Mouse (Mus musculus) heart, embryonic 10.5 days (tissue): ENCODE measurements around the gene Tnfsf9. TPM values are rescaled to one million over a fixed set of nuclear protein-coding genes. Genes with fewer than 3 reads are reported as not detected.

Source experiments
- DNase-seq: peaks from one replicate; pipeline ENCODE4 v3.0.0-alpha.2; 2017; ENCODE audit warnings: low spot score
- H3K27ac ChIP-seq: fragments of 300-500 bp; sonication (generic); 2 replicates; pipeline ENCODE4 v1.5.1; 2016; ENCODE audit warnings: mild to moderate bottlenecking
- H3K27me3 ChIP-seq: fragments of 300-500 bp; sonication (generic); 2 replicates; pipeline ENCODE4 v1.6.1; 2016; ENCODE audit warnings: mild to moderate bottlenecking; ENCODE audit not compliant: poor library complexity, insufficient read depth, severe bottlenecking
- H3K36me3 ChIP-seq: fragments of 300-500 bp; sonication (generic); 2 replicates; pipeline ENCODE4 v1.6.1; 2016; ENCODE audit warnings: mild to moderate bottlenecking, moderate library complexity
- H3K4me1 ChIP-seq: fragments of 300-500 bp; sonication (generic); 2 replicates; pipeline ENCODE4 v1.6.1; 2016; ENCODE audit warnings: mild to moderate bottlenecking
- H3K4me3 ChIP-seq: fragments of 300-500 bp; sonication (generic); 2 replicates; pipeline ENCODE4 v1.5.1; 2016; ENCODE audit warnings: mild to moderate bottlenecking, moderate library complexity
- H3K9me3 ChIP-seq: fragments of 300-500 bp; sonication (generic); 2 replicates; pipeline ENCODE4 v1.6.1; 2016; ENCODE audit warnings: mild to moderate bottlenecking, moderate library complexity
- WGBS: fragments of 180-500 bp; shearing (Covaris S2); methylation state at CpG from one replicate; pipeline ENCODE4 v1.1.7; 2016; 5-methylcytosine and 5-hydroxymethylcytosine counted together
- polyA plus RNA-seq: library from polyadenylated mRNA; unstranded; fragments of >200 nt; fragmentation: Nextera tagmentation; extraction: Ambion mirVana; gene quantifications from 2 replicates; pipeline ENCODE4 v1.2.1, GENCODE M21; 2016

The Tnfsf9 gene
- polyA plus RNA-seq, 1 experiment from 2014 or later = 7.0 TPM

DNA sequence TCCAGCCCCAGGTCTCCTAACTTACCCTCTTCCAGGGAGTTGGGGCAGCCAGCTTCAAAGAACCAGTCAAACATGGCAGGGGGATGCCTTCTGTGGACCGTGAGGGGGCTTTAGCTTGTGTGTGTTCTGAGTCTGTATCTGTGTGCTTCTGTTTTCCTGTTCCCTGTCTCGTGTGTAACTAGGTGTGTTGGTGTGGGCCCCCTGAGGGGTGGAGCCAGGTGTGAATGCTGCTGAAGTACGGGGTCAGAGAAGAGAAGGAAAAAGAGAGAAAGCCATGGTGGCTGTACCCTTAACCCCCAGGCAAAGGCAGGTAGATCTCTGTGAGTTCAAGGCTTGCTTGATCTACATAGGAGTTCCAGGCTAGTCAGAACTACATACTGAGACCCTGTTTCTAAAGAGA, 28.2 kb upstream of the Tnfsf9 start:
- Histone ChIP-seq H3K9me3 (no peaks in the 10 kb centered on the region), H3K27ac (no peak overlapping the region), H3K36me3 (peaks cover 2% of the 10 kb centered on the region; the same call in 1 of the 2 replicates), H3K4me1 (peaks cover 10% of the 10 kb centered on the region; the same call in 1 of the 2 replicates), H3K27me3 (peaks cover 41% of the 10 kb centered on the region; the same call in 1 of the 2 replicates), H3K4me3 (no peak overlapping the region)
- 57% methylated on average over 3 of the region's 3 CpGs for WGBS
- no peak for DNase-seq

GRCm38 (mm10) chr17:57078336-57078735, 26.8 kb upstream of the Tnfsf9 start, which contains the start of gene Dennd1c:
Gene Dennd1c, minus strand, starts transcription at chr17:57078514.
- H3K9me3 ChIP-seq = no peaks in the 10 kb centered on the region
- 30% methylated on average over 6 of the region's 6 CpGs for WGBS
- peaks cover 2% of the 10 kb centered on the region; the same call in 1 of the 2 replicates for H3K36me3 ChIP-seq

GRCm38 (mm10) chr17:57079919-57080318, 25.2 kb upstream of the Tnfsf9 start:
- Histone ChIP-seq H3K36me3 (peaks cover 2% of the 10 kb centered on the region; the same call in 1 of the 2 replicates), H3K4me1 (peaks cover 10% of the 10 kb centered on the region; the same call in 1 of the 2 replicates), H3K27me3 (peaks cover 26% of the 10 kb centered on the region; the same call in 1 of the 2 replicates), H3K9me3 (no peaks in the 10 kb centered on the region), H3K4me3 (no peak overlapping the region), H3K27ac (no peak overlapping the region)
- no peak for DNase-seq
- 69% methylated on average over 3 of the region's 3 CpGs for WGBS

More at GRCm38 (mm10) chr17:57078336-57078735, 26.8 kb upstream of the Tnfsf9 start, which contains the start of gene Dennd1c:
- Histone ChIP-seq H3K27me3 (peaks cover 31% of the 10 kb centered on the region; the same call in 1 of the 2 replicates), H3K4me1 (peaks cover 10% of the 10 kb centered on the region; the same call in 1 of the 2 replicates), H3K4me3 (no peak within 1 kb of the TSS), H3K27ac (peak within 1 kb of the TSS; percentile 56; the same call in 1 of the 2 replicates)
- DNase-seq = no peak

DNA sequence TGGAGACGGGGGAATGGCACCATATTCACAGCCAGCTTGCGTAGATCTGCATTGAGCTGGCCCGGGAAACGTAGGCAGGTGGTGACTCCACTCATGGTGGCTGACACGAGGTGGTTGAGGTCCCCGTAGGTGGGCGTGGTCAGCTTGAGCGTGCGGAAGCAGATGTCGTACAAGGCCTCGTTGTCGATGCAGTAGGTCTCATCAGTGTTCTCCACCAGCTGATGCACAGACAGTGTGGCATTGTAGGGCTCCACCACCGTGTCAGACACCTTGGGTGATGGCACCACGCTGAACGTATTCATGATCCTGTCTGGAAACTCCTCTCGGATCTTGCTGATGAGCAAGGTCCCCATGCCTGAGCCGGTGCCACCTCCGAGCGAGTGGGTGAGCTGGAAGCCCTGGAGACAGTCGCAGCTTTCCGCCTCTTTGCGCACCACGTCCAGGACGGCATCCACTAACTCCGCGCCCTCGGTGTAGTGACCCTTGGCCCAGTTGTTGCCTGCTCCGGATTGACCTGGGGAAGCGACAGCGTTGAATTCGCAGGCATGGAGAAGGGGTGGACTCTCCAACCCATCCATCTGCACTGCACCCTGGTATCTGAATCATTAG, 23.8 kb upstream of the Tnfsf9 start:
- Histone ChIP-seq H3K4me3 (no peak overlapping the region), H3K27me3 (peaks cover 27% of the 10 kb centered on the region; the same call in 1 of the 2 replicates), H3K9me3 (no peaks in the 10 kb centered on the region), H3K36me3 (peaks cover 2% of the 10 kb centered on the region; the same call in 1 of the 2 replicates), H3K27ac (no peak overlapping the region), H3K4me1 (peaks cover 10% of the 10 kb centered on the region; the same call in 1 of the 2 replicates)
- WGBS = 92% methylated on average over 31 of the region's 31 CpGs
- DNase-seq = no peak

GRCm38 (mm10) chr17:57082481-57082880, 22.6 kb upstream of the Tnfsf9 start:
- H3K27me3 ChIP-seq = peaks cover 30% of the 10 kb centered on the region
- 82% methylated on average over 5 of the region's 5 CpGs for WGBS
- no peak for DNase-seq

GRCm38 (mm10) chr17:57085970-57086757, 19.0 kb upstream of the Tnfsf9 start:
- no peak overlapping the region for H3K4me3 ChIP-seq

More at GRCm38 (mm10) chr17:57082481-57082880, 22.6 kb upstream of the Tnfsf9 start:
- H3K36me3 ChIP-seq = peaks cover 2% of the 10 kb centered on the region; the same call in 1 of the 2 replicates
- H3K4me3 ChIP-seq = no peak overlapping the region
- H3K4me1 ChIP-seq = peaks cover 19% of the 10 kb centered on the region
- H3K27ac ChIP-seq = no peak overlapping the region
- H3K9me3 ChIP-seq = no peaks in the 10 kb centered on the region

DNA sequence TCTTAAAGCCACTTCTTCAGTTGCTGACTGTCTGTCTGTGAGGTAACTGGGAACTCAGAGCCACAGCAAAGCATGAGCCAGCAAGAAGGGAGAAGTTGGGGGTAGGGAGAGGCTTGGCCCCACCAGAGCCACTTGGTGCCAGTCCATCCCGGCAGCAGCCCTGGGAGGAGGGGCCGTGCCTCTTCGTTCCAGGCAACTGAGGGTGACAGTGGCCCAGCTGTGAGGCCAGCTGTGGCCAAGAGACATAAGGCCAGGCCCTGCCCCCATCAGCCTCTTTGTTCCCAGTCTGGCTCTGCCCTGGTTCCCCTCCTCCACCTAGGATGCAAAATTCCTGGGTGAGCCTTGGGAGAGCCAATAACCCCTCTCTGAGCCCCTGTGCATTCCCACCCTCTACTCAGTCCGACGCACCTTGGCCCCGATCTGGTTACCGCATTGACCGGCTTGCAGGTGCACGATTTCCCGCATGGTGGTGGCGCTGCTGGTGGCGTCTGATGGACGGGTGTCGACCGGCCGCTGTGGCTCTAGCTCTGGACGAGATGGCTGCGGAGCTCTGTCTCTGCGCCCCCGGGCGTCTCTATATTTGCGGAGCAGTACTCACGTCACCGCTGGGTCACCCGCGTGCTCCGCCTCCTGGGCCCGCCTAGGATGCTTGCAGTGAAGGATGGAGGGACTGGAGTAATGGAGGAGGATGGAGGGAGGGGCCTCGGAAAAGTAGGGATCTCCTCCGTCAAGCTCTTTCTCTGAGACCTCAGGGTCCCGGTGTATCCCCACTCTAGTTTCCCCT, 17.9 kb upstream of the Tnfsf9 start, which contains the start of gene Tubb4a:
Gene Tubb4a (minus strand): TSS at position 734 of the 784 bp plus-strand sequence.
- peak within 1 kb of the TSS; percentile 65 for H3K27ac ChIP-seq
- 1% methylated on average over 31 of the region's 31 CpGs for WGBS

More at GRCm38 (mm10) chr17:57085970-57086757, 19.0 kb upstream of the Tnfsf9 start:
- H3K27ac ChIP-seq = no peak overlapping the region
- H3K36me3 ChIP-seq = no peaks in the 10 kb centered on the region
- WGBS = 86% methylated on average over 11 of the region's 11 CpGs
- peaks cover 10% of the 10 kb centered on the region for H3K4me1 ChIP-seq
- no peaks in the 10 kb centered on the region for H3K9me3 ChIP-seq
- peaks cover 41% of the 10 kb centered on the region for H3K27me3 ChIP-seq
- DNase-seq = no peak

GRCm38 (mm10) chr17:57094222-57094621, 10.9 kb upstream of the Tnfsf9 start:
- no peak for DNase-seq
- 90% methylated on average over 3 of the region's 3 CpGs for WGBS
- no peaks in the 10 kb centered on the region for H3K36me3 ChIP-seq

More for the DNA sequence above, 17.9 kb upstream of the Tnfsf9 start, which contains the start of gene Tubb4a:
- no peak for DNase-seq
- Histone ChIP-seq H3K4me1 (peaks cover 10% of the 10 kb centered on the region), H3K4me3 (peak within 1 kb of the TSS; percentile 56), H3K36me3 (no peaks in the 10 kb centered on the region), H3K9me3 (no peaks in the 10 kb centered on the region), H3K27me3 (peaks cover 41% of the 10 kb centered on the region)

GRCm38 (mm10) chr17:57095855-57096622, 9.1 kb upstream of the Tnfsf9 start:
- no peaks in the 10 kb centered on the region for H3K9me3 ChIP-seq
- H3K36me3 ChIP-seq = no peaks in the 10 kb centered on the region
- no peak for DNase-seq
- H3K4me1 ChIP-seq = peaks cover 13% of the 10 kb centered on the region
- H3K27me3 ChIP-seq = peaks cover 13% of the 10 kb centered on the region; the same call in 1 of the 2 replicates
- no peak overlapping the region for H3K27ac ChIP-seq
- H3K4me3 ChIP-seq = peak overlapping the region; percentile 42
- WGBS = 1% methylated on average over 18 of the region's 19 CpGs

More at GRCm38 (mm10) chr17:57094222-57094621, 10.9 kb upstream of the Tnfsf9 start:
- Histone ChIP-seq H3K4me3 (no peak overlapping the region), H3K4me1 (peaks cover 9% of the 10 kb centered on the region), H3K27me3 (peaks cover 18% of the 10 kb centered on the region; the same call in 1 of the 2 replicates), H3K9me3 (no peaks in the 10 kb centered on the region), H3K27ac (no peak overlapping the region)

- peak; percentile 88 for DNase-seq
- Histone ChIP-seq H3K27me3 (peaks cover 13% of the 10 kb centered on the region; the same call in 1 of the 2 replicates), H3K4me1 (peaks cover 13% of the 10 kb centered on the region), H3K27ac (no peak overlapping the region), H3K4me3 (peak overlapping the region; percentile 33), H3K9me3 (no peaks in the 10 kb centered on the region), H3K36me3 (no peaks in the 10 kb centered on the region)
- WGBS = 1% methylated on average over 11 of the region's 11 CpGs
Observed at GRCm38 (mm10) chr17:57096623-57096920, 8.6 kb upstream of the Tnfsf9 start.

- WGBS = 71% methylated on average over 5 of the region's 5 CpGs
- Histone ChIP-seq H3K36me3 (no peaks in the 10 kb centered on the region), H3K4me1 (peaks cover 13% of the 10 kb centered on the region), H3K9me3 (no peaks in the 10 kb centered on the region), H3K27ac (no peak overlapping the region), H3K27me3 (peaks cover 10% of the 10 kb centered on the region; the same call in 1 of the 2 replicates), H3K4me3 (no peak overlapping the region)
- DNase-seq = no peak
Observed at GRCm38 (mm10) chr17:57098321-57098720, 6.8 kb upstream of the Tnfsf9 start.
